Mouse (Mus musculus): ENCODE measurements at regions not wholly inside any gene's neighbourhood (a gene's known extent, or its start where the extent isn't known, plus 50 kb on each side); places are given as distances from the start of the nearest gene placed in this dataset.
"Not testable (repeated sequence)": the region's sequence is repeated elsewhere in the genome, so short reads cannot be mapped to it uniquely, and the experiment has no call there.

- no peak for DNase-seq (ENCODE audit: low read depth)
Measured at GRCm38 (mm10) chr9:80961818-80962217, 496.5 kb upstream of the Impg1 start.

GRCm38 (mm10) chr9:80942991-80943390, 477.7 kb upstream of the Impg1 start:
- peak; percentile 5 for DNase-seq (ENCODE audit: low read depth)

GRCm38 (mm10) chr9:80941424-80941823, 476.1 kb upstream of the Impg1 start:
- no peak for DNase-seq (ENCODE audit: low read depth)

- DNase-seq (ENCODE audit: low read depth): no peak
Measured at GRCm38 (mm10) chr9:80938238-80938637, 473.0 kb upstream of the Impg1 start.

GRCm38 (mm10) chr9:80930628-80931027, 465.3 kb upstream of the Impg1 start:
- no peak for DNase-seq (ENCODE audit: low read depth)

GRCm38 (mm10) chr9:80920304-80920703, 455.0 kb upstream of the Impg1 start:
- no peak for DNase-seq (ENCODE audit: low read depth)

- no peak for DNase-seq (ENCODE audit: low read depth)
Measured at GRCm38 (mm10) chr9:80913867-80914266, 448.6 kb upstream of the Impg1 start.

GRCm38 (mm10) chr9:80912177-80912576, 446.9 kb upstream of the Impg1 start:
- no peak for DNase-seq (ENCODE audit: low read depth)

GRCm38 (mm10) chr9:80866807-80867206, 401.5 kb upstream of the Impg1 start:
- DNase-seq (ENCODE audit: low read depth): no peak

- no peak for DNase-seq (ENCODE audit: low read depth)
Measured at GRCm38 (mm10) chr9:80858998-80859397, 393.7 kb upstream of the Impg1 start.

- no peak for DNase-seq (ENCODE audit: low read depth)
Measured at GRCm38 (mm10) chr9:80848190-80848589, 382.9 kb upstream of the Impg1 start.

GRCm38 (mm10) chr9:80832808-80833207, 367.5 kb upstream of the Impg1 start:
- no peak for DNase-seq (ENCODE audit: low read depth)

- DNase-seq (ENCODE audit: low read depth): no peak
Measured at GRCm38 (mm10) chr9:80825346-80825745, 360.1 kb upstream of the Impg1 start.

GRCm38 (mm10) chr9:80820066-80820465, 354.8 kb upstream of the Impg1 start:
- no peak for DNase-seq (ENCODE audit: low read depth)

- DNase-seq (ENCODE audit: low read depth): no peak
Measured at GRCm38 (mm10) chr9:80819070-80819469, 353.8 kb upstream of the Impg1 start.

- not testable (repeated sequence) for DNase-seq (ENCODE audit: low read depth)
Measured at GRCm38 (mm10) chr9:80813921-80814320, 348.6 kb upstream of the Impg1 start.

GRCm38 (mm10) chr9:80791523-80791922, 326.2 kb upstream of the Impg1 start:
- DNase-seq (ENCODE audit: low read depth): no peak

GRCm38 (mm10) chr9:80774541-80774940, 309.3 kb upstream of the Impg1 start:
- DNase-seq (ENCODE audit: low read depth): no peak

GRCm38 (mm10) chr9:80735806-80736205, 270.5 kb upstream of the Impg1 start:
- not testable (repeated sequence) for DNase-seq (ENCODE audit: low read depth)

GRCm38 (mm10) chr9:80732971-80733370, 267.7 kb upstream of the Impg1 start:
- DNase-seq (ENCODE audit: low read depth): no peak

GRCm38 (mm10) chr9:80723638-80724037, 258.4 kb upstream of the Impg1 start:
- no peak for DNase-seq (ENCODE audit: low read depth)

GRCm38 (mm10) chr9:80718516-80718915, 253.2 kb upstream of the Impg1 start:
- DNase-seq (ENCODE audit: low read depth): no peak

GRCm38 (mm10) chr9:80709781-80710180, 244.5 kb upstream of the Impg1 start:
- no peak for DNase-seq (ENCODE audit: low read depth)

- no peak for DNase-seq (ENCODE audit: low read depth)
Measured at GRCm38 (mm10) chr9:80705264-80705663, 240.0 kb upstream of the Impg1 start.

GRCm38 (mm10) chr9:80697171-80697570, 231.9 kb upstream of the Impg1 start:
- no peak for DNase-seq (ENCODE audit: low read depth)
